Mouse (Mus musculus) intestine, embryonic 14.5 days (tissue): ENCODE data around the gene Hoxb5. TPM values are rescaled to one million over a fixed set of nuclear protein-coding genes. Genes with fewer than 3 reads are reported as not detected.

Source experiments
- ATAC-seq: fragments of 200-750 bp; cut with Nextera tagmentation; replicated peaks from 2 replicates; pipeline ENCODE4 v1.8.0; 2017; ENCODE audit warnings: low read depth, moderate number of reproducible peaks, moderate TSS enrichment, moderate library complexity; ENCODE audit not compliant: low FRiP score, low TSS enrichment
- DNase-seq: peaks from one replicate; pipeline ENCODE4 v3.0.0-alpha.2; 2018; ENCODE audit warnings: low spot score
- H3K27ac ChIP-seq: fragments of 300-500 bp; sonication (generic); 2 replicates; pipeline ENCODE4 v1.5.1; 2014; ENCODE audit warnings: low read depth, mild to moderate bottlenecking, control low read depth
- H3K27me3 ChIP-seq: fragments of 300-500 bp; sonication (generic); replicated peaks from 2 replicates; pipeline ENCODE4 v1.6.1; 2014; ENCODE audit warnings: low read length, control low read depth; ENCODE audit not compliant: control insufficient read depth, insufficient read depth
- H3K36me3 ChIP-seq: fragments of 300-500 bp; sonication (generic); 2 replicates; pipeline ENCODE4 v1.6.1; 2014; ENCODE audit warnings: low read length, control low read depth; ENCODE audit not compliant: control insufficient read depth, insufficient read depth
- H3K4me1 ChIP-seq: fragments of 300-500 bp; sonication (generic); replicated peaks from 2 replicates; pipeline ENCODE4 v1.6.1; 2014; ENCODE audit warnings: low read length, control low read depth, mixed read lengths; ENCODE audit not compliant: control insufficient read depth, insufficient read depth
- H3K4me2 ChIP-seq: fragments of 300-500 bp; sonication (generic); 2 replicates; pipeline ENCODE4 v1.6.1; 2014; ENCODE audit warnings: low read length
- H3K4me3 ChIP-seq: fragments of 300-500 bp; sonication (generic); 2 replicates; pipeline ENCODE4 v1.5.1; 2014; ENCODE audit warnings: low read depth, low read length, control low read depth, mixed read lengths
- H3K9ac ChIP-seq: fragments of 300-500 bp; sonication (generic); 2 replicates; pipeline ENCODE4 v1.6.1; 2014; ENCODE audit warnings: mild to moderate bottlenecking, low read length
- H3K9me3 ChIP-seq: fragments of 300-500 bp; sonication (generic); 2 replicates; pipeline ENCODE4 v1.6.1; 2016; ENCODE audit warnings: low read length, control low read depth; ENCODE audit not compliant: control insufficient read depth
- WGBS: fragments of 180-500 bp; shearing (Covaris S2); extraction: QIAGEN DNeasy Blood & Tissue Kit; methylation state at CpG from one replicate; pipeline ENCODE4 v1.1.7; 2014; 5-methylcytosine and 5-hydroxymethylcytosine counted together
- polyA plus RNA-seq: library from polyadenylated mRNA; unstranded; fragments of >200 nt; fragmentation: Nextera tagmentation; extraction: Ambion mirVana; gene quantifications from 2 replicates; pipeline ENCODE4 v1.2.1, GENCODE M21; 2014

Hoxb5 gene
- polyA plus RNA-seq, 1 experiment from 2014 or later = 49.6 TPM

- Histone ChIP-seq H3K27me3 (no peaks in the 10 kb centered on the region), H3K27ac (peak overlapping the region; percentile 99), H3K9ac (peak overlapping the region; percentile 96), H3K4me3 (peak overlapping the region; percentile 55), H3K36me3 (no peaks in the 10 kb centered on the region), H3K4me2 (peak overlapping the region; percentile 89), H3K9me3 (no peaks in the 10 kb centered on the region), H3K4me1 (peaks cover 71% of the 10 kb centered on the region)
- DNase-seq = no peak
- no peak for ATAC-seq
- 22% methylated on average over 20 of the region's 20 CpGs for WGBS
Observed at GRCm38 (mm10) chr11:96310183-96310938, 7.2 kb downstream of the Hoxb5 start.

- ATAC-seq (no peak), DNase-seq (no peak)
- no peaks in the 10 kb centered on the region for H3K9me3 ChIP-seq
- peak overlapping the region; percentile 89 for H3K4me2 ChIP-seq
- H3K27ac ChIP-seq = peak overlapping the region; percentile 99
- H3K27me3 ChIP-seq = no peaks in the 10 kb centered on the region
- 17% methylated on average over 6 of the region's 6 CpGs for WGBS
- peaks cover 68% of the 10 kb centered on the region for H3K4me1 ChIP-seq
- peak overlapping the region; percentile 96 for H3K9ac ChIP-seq
- no peaks in the 10 kb centered on the region for H3K36me3 ChIP-seq
- peak overlapping the region; percentile 55 for H3K4me3 ChIP-seq
Observed at GRCm38 (mm10) chr11:96311097-96311496, 8.0 kb downstream of the Hoxb5 start.

GRCm38 (mm10) chr11:96311520-96312417, 8.6 kb downstream of the Hoxb5 start:
- ATAC-seq (peak; percentile 63), DNase-seq (peak; percentile 86)
- Histone ChIP-seq H3K4me2 (peak overlapping the region; percentile 89), H3K4me1 (peaks cover 68% of the 10 kb centered on the region), H3K36me3 (no peaks in the 10 kb centered on the region), H3K27ac (peak overlapping the region; percentile 99), H3K9me3 (no peaks in the 10 kb centered on the region), H3K9ac (peak overlapping the region; percentile 96), H3K4me3 (peak overlapping the region; percentile 55), H3K27me3 (no peaks in the 10 kb centered on the region)
- 3% methylated on average over 31 of the region's 31 CpGs for WGBS

- Histone ChIP-seq H3K27ac (peak overlapping the region; percentile 99), H3K4me3 (peak overlapping the region; percentile 55; the same call in 1 of the 2 replicates), H3K4me2 (peak overlapping the region; percentile 89), H3K4me1 (peaks cover 69% of the 10 kb centered on the region), H3K36me3 (no peaks in the 10 kb centered on the region), H3K27me3 (no peaks in the 10 kb centered on the region), H3K9ac (peak overlapping the region; percentile 96), H3K9me3 (no peaks in the 10 kb centered on the region)
- ATAC-seq (no peak), DNase-seq (no peak)
- 45% methylated on average over 2 of the region's 2 CpGs for WGBS
Observed at GRCm38 (mm10) chr11:96313134-96313533, 10.0 kb downstream of the Hoxb5 start.

GRCm38 (mm10) chr11:96313806-96314428, 10.8 kb downstream of the Hoxb5 start:
- H3K9me3 ChIP-seq = no peaks in the 10 kb centered on the region
- ATAC-seq (no peak), DNase-seq (peak; percentile 67)
- WGBS = 16% methylated on average over 12 of the region's 12 CpGs
- no peaks in the 10 kb centered on the region for H3K27me3 ChIP-seq
- H3K4me1 ChIP-seq = peaks cover 66% of the 10 kb centered on the region
- H3K9ac ChIP-seq = peak overlapping the region; percentile 96
- H3K27ac ChIP-seq = peak overlapping the region; percentile 99
- H3K4me3 ChIP-seq = peak overlapping the region; percentile 55
- H3K4me2 ChIP-seq = peak overlapping the region; percentile 89
- no peaks in the 10 kb centered on the region for H3K36me3 ChIP-seq

- no peak for ATAC-seq
- no peaks in the 10 kb centered on the region for H3K27me3 ChIP-seq
- peak overlapping the region; percentile 96 for H3K9ac ChIP-seq
- DNase-seq = peak; percentile 81
- no peaks in the 10 kb centered on the region for H3K36me3 ChIP-seq
- H3K9me3 ChIP-seq = no peaks in the 10 kb centered on the region
- peak overlapping the region; percentile 89 for H3K4me2 ChIP-seq
- peaks cover 59% of the 10 kb centered on the region for H3K4me1 ChIP-seq
- WGBS = 4% methylated on average over 34 of the region's 34 CpGs
- H3K4me3 ChIP-seq = peak overlapping the region; percentile 55
- H3K27ac ChIP-seq = peak overlapping the region; percentile 99
Observed at GRCm38 (mm10) chr11:96314671-96315343, 11.7 kb downstream of the Hoxb5 start.

- peak overlapping the region; percentile 55 for H3K4me3 ChIP-seq
- peaks cover under 1% of the 10 kb centered on the region; the same call in 1 of the 2 replicates for H3K36me3 ChIP-seq
- no peak for ATAC-seq
- H3K27ac ChIP-seq = peak overlapping the region; percentile 99
- DNase-seq = no peak
- H3K9ac ChIP-seq = peak overlapping the region; percentile 96
- H3K4me1 ChIP-seq = peaks cover 54% of the 10 kb centered on the region
- H3K27me3 ChIP-seq = no peaks in the 10 kb centered on the region
- 10% methylated on average over 5 of the region's 5 CpGs for WGBS
- H3K4me2 ChIP-seq = peak overlapping the region; percentile 89
- H3K9me3 ChIP-seq = no peaks in the 10 kb centered on the region
Observed at GRCm38 (mm10) chr11:96315344-96315681, 12.2 kb downstream of the Hoxb5 start.
